Mouse (Mus musculus) embryo, embryonic 10 days (tissue): Measurements from ENCODE around the gene Fam174b.

Experiments used
- DNase-seq: peaks from one replicate; pipeline ENCODE4 v3.0.0-alpha.2; 2015; ENCODE audit warnings: low spot score

Fam174b gene

GRCm38 (mm10) chr7:73740111-73741035 lies at the start of gene Fam174b:
Fam174b (plus strand) TSS chr7:73740302.
- peak; percentile 71 for DNase-seq

GRCm38 (mm10) chr7:73697092-73697491 lies 43.0 kb upstream of the Fam174b start:
- DNase-seq, result no peak

- DNase-seq, result no peak
Observed at GRCm38 (mm10) chr7:73704305-73704704, 35.8 kb upstream of the Fam174b start.

GRCm38 (mm10) chr7:73713506-73713905 lies 26.6 kb upstream of the Fam174b start:
- no peak for DNase-seq

GRCm38 (mm10) chr7:73715928-73716749 lies 24.0 kb upstream of the Fam174b start:
- DNase-seq, result peak; percentile 63

- no peak for DNase-seq
Observed at GRCm38 (mm10) chr7:73716841-73717240, 23.3 kb upstream of the Fam174b start.

- DNase-seq, result no peak
Observed at GRCm38 (mm10) chr7:73718031-73718430, 22.1 kb upstream of the Fam174b start.

GRCm38 (mm10) chr7:73718497-73719007 lies 21.6 kb upstream of the Fam174b start:
- DNase-seq, result no peak

- no peak for DNase-seq
Observed at GRCm38 (mm10) chr7:73721046-73721445, 19.1 kb upstream of the Fam174b start.

- no peak for DNase-seq
Observed at GRCm38 (mm10) chr7:73721764-73722163, 18.3 kb upstream of the Fam174b start.

GRCm38 (mm10) chr7:73729913-73730312 lies 10.2 kb upstream of the Fam174b start:
- no peak for DNase-seq

GRCm38 (mm10) chr7:73730430-73731022 lies 9.6 kb upstream of the Fam174b start:
- peak; percentile 45 for DNase-seq

GRCm38 (mm10) chr7:73736046-73736445 lies 4.1 kb upstream of the Fam174b start:
- no peak for DNase-seq

GRCm38 (mm10) chr7:73741392-73741791 lies 1.3 kb downstream of the Fam174b start:
- peak; percentile 11 for DNase-seq

GRCm38 (mm10) chr7:73741841-73742240 lies 1.7 kb downstream of the Fam174b start:
- DNase-seq, result no peak

GRCm38 (mm10) chr7:73743144-73743543 lies 3.0 kb downstream of the Fam174b start:
- no peak for DNase-seq

- no peak for DNase-seq
Observed at GRCm38 (mm10) chr7:73743831-73744370, 3.8 kb downstream of the Fam174b start.

- no peak for DNase-seq
Observed at GRCm38 (mm10) chr7:73745903-73746302, 5.8 kb downstream of the Fam174b start.

- no peak for DNase-seq
Observed at GRCm38 (mm10) chr7:73746836-73747235, 6.7 kb downstream of the Fam174b start.

GRCm38 (mm10) chr7:73747531-73747930 lies 7.4 kb downstream of the Fam174b start:
- DNase-seq, result no peak

- no peak for DNase-seq
Observed at GRCm38 (mm10) chr7:73748437-73749108, 8.5 kb downstream of the Fam174b start.
